Mouse (Mus musculus) MEL (cell line): Measurements from ENCODE around the gene Pcdh19.

Experiments
- CTCF ChIP-seq, 3 experiments: IDR thresholded peaks in 2 of 3; conservative IDR thresholded peaks in 1 of 3; 2 replicates each; pipeline ENCODE4 v1.5.1; 2011 to 2012; ENCODE audit warnings: low read length in 3 of 3, low read depth in 2 of 3, mild to moderate bottlenecking in 2 of 3, improper control_type of control experiment in 1 of 3, inconsistent platforms in 1 of 3, mixed read lengths in 1 of 3, moderate library complexity in 1 of 3; ENCODE audit not compliant: control insufficient read depth in 1 of 3, insufficient read depth in 1 of 3, poor library complexity in 1 of 3, severe bottlenecking in 1 of 3
- ETS1 ChIP-seq: IDR thresholded peaks from 2 replicates; pipeline ENCODE4 v1.6.1; 2012; ENCODE audit warnings: low read depth, mild to moderate bottlenecking, inconsistent platforms, low read length, improper control_type of control experiment, moderate library complexity
- MXI1 ChIP-seq: IDR thresholded peaks from 2 replicates; pipeline ENCODE4 v1.6.1; 2011; ENCODE audit warnings: mild to moderate bottlenecking, low read depth, low read length, improper control_type of control experiment
- NELFE ChIP-seq: IDR thresholded peaks from 2 replicates; pipeline ENCODE4 v1.6.1; 2011; ENCODE audit warnings: low read depth, low read length, improper control_type of control experiment
- SIN3A ChIP-seq: IDR thresholded peaks from 2 replicates; pipeline ENCODE4 v1.6.1; 2012; ENCODE audit warnings: low read length, improper control_type of control experiment, inconsistent platforms

- TF ChIP-seq ETS1 = no peak
- TF ChIP-seq SIN3A = no peak
- TF ChIP-seq MXI1 = no peak
- no peak for TF ChIP-seq CTCF (IDR thresholded peaks at IDR 0.05 in 2 of 3, conservative IDR thresholded peaks at IDR 0.05 in 1 of 3; ENCODE audit: control insufficient read depth in 1 of 3, insufficient read depth in 1 of 3, low read depth in 2 of 3, low read length in 3 of 3, poor library complexity in 1 of 3, severe bottlenecking in 1 of 3)
- no peak for TF ChIP-seq NELFE
Observed at GRCm38 (mm10) chrX:133688156-133688555, 631 bp downstream of the Pcdh19 start.
